ENCODE assay signal across 16 mouse cellular contexts in genomic region chr11:90044459-90044858, GRCm38 (mm10). TPM values are rescaled to one million over a fixed set of nuclear protein-coding genes. Genes with fewer than 3 reads are reported as not detected.
"Had no signal": no experiment of that assay in that cellular context is flagged by ENCODE, and none has a peak within 500 bp of the region (broad histone marks: within the 10 kb centered on the region; RNA-seq: fewer than 3 reads in every experiment).

No protein-coding gene starts in this region.

- DNase-seq: liver, embryonic 13.5 days; liver, postnatal 0 days; lung, embryonic 14.5 days; right cerebral cortex, postnatal 14 days; thymus, adult 2 months; thymus, postnatal 14 days; thymus, postnatal 36 days had no signal

- H3K4me3 ChIP-seq: liver, embryonic 13.5 days; liver, embryonic 15.5 days; megakaryocyte, embryonic 14.5 days; midbrain, embryonic 13.5 days; midbrain, embryonic 15.5 days; neural tube, embryonic 12.5 days; stomach, embryonic 15.5 days had no signal

- H3K27ac ChIP-seq: liver, embryonic 13.5 days; liver, embryonic 15.5 days; macrophage; midbrain, embryonic 13.5 days; midbrain, embryonic 15.5 days; neural tube, embryonic 12.5 days; stomach, embryonic 15.5 days; stomach, postnatal 0 days had no signal

RNA-seq across cellular contexts. Expression of gene Tmem100, which starts 14.3 kb away (rescaled TPM):
- total RNA-seq: monocyte, adult 5-6 weeks had no signal
- polyA plus RNA-seq: macrophage had no signal
